In genomic region chr19:57610058-57610475, GRCm38 (mm10) we compare ENCODE assay signal across 8 mouse cellular contexts. TPM values are rescaled to one million over a fixed set of nuclear protein-coding genes. Genes with fewer than 3 reads are reported as not detected.
A peak's percentile ranks its signal among the peaks of the same experiment; 100 is the strongest.
DNase-seq lines count a peak whose midpoint lies in the region; ATAC-seq lines count a peak whose summit lies in the region.

No protein-coding gene starts in this region.

- ATAC-seq in erythroblast, adult 5-6 weeks (replicated peaks; ENCODE audit: low FRiP score, poor library complexity, severe bottlenecking), result no peak
- peak; percentile 45 for ATAC-seq in hindbrain, embryonic 12.5 days (ENCODE audit: low FRiP score)

- WGBS in hindbrain, embryonic 12.5 days, result 1% methylated on average over 21 of the region's 21 CpGs
- under 1% methylated on average over 18 of the region's 21 CpGs for WGBS in macrophage (ENCODE audit: missing documents)

- H3K4me2 ChIP-seq in hindbrain, embryonic 12.5 days (replicated peaks), result peak overlapping the region; percentile 100

- H3K9me3 ChIP-seq in erythroblast, embryonic 14.5 days (ENCODE audit: control insufficient read depth, low read length), result no peaks in the 10 kb centered on the region
- H3K9me3 ChIP-seq in hindbrain, embryonic 12.5 days (replicated peaks), result no peaks in the 10 kb centered on the region

- no peaks in the 10 kb centered on the region for H3K36me3 ChIP-seq in erythroblast, embryonic 14.5 days (ENCODE audit: control insufficient read depth)
- H3K36me3 ChIP-seq in hindbrain, embryonic 12.5 days, result no peaks in the 10 kb centered on the region
- H3K36me3 ChIP-seq in macrophage (ENCODE audit: inconsistent target), result no peaks in the 10 kb centered on the region

- peak overlapping the region; percentile 82 for H3K4me3 ChIP-seq in erythroblast, embryonic 14.5 days (replicated peaks)
- peak overlapping the region; percentile 94 for H3K4me3 ChIP-seq in hindbrain, embryonic 12.5 days
- peak overlapping the region; percentile 36 for H3K4me3 ChIP-seq in macrophage (ENCODE audit: inconsistent target)

- H3K27ac ChIP-seq in hindbrain, embryonic 12.5 days, result peak overlapping the region; percentile 97
- peak overlapping the region; percentile 83 for H3K27ac ChIP-seq in macrophage

- peak overlapping the region; percentile 94 for H3K9ac ChIP-seq in hindbrain, embryonic 12.5 days

- H3K79me2 ChIP-seq in macrophage (ENCODE audit: inconsistent target), result peaks cover 5% of the 10 kb centered on the region; the same call in 1 of the 2 replicates

- DNase-seq in 416B (ENCODE audit: low read depth), result peak; percentile 10
- DNase-seq in embryo, embryonic 10 days (ENCODE audit: low spot score), result peak; percentile 73
- DNase-seq in testis, postnatal 10 days (ENCODE audit: low spot score), result peak; percentile 66
- DNase-seq in spleen, postnatal 36 days (ENCODE audit: low spot score in 2 of 2), result no peak

- peaks cover 38% of the 10 kb centered on the region for H3K27me3 ChIP-seq in erythroblast, embryonic 14.5 days (ENCODE audit: control insufficient read depth)
- no peaks in the 10 kb centered on the region for H3K27me3 ChIP-seq in hindbrain, embryonic 12.5 days

- H3K4me1 ChIP-seq in erythroblast, embryonic 14.5 days (ENCODE audit: control insufficient read depth), result peaks cover 29% of the 10 kb centered on the region
- peaks cover 18% of the 10 kb centered on the region for H3K4me1 ChIP-seq in hindbrain, embryonic 12.5 days

RNA-seq across cellular contexts. Expression of gene Atrnl1, which starts 0.8 kb away (rescaled TPM):
- polyA plus RNA-seq in erythroblast, embryonic 14.5 days (2012), result 0.01 and 0.02 TPM in 2 replicates
- 2.9 and 3.5 TPM in 2 replicates for total RNA-seq in erythroblast, adult 5-6 weeks (2015; ENCODE audit: low replicate concordance)
- total RNA-seq in erythroblast, adult 5-6 weeks (2017; ENCODE audit: low replicate concordance), result 3.1 and 4.2 TPM in 2 replicates
- 12.4 and 13.3 TPM in 2 replicates for polyA plus RNA-seq in hindbrain, embryonic 12.5 days (2016; fragmentation: Nextera tagmentation; extraction: Ambion mirVana)
- total RNA-seq in macrophage (2018; cell fraction: chromatin; rRNA removed), result 100 to 1,000 TPM in 1 of 26 experiments, 10 to 100 TPM in 25; 43.6 to 102 (median 57.2) TPM
- 10 to 100 TPM in 9 of 26 experiments, 1 to 10 TPM in 17; 5.4 to 16.1 (median 9.4) TPM for total RNA-seq in macrophage (2018; cell fraction: cytosol; rRNA removed)
- total RNA-seq in macrophage (2018; cell fraction: nucleus; rRNA removed), result 10 to 100 TPM; 14.7 to 76.1 (median 34.5) TPM
- polyA plus RNA-seq in macrophage (2018), result 1.5 to 11.7 TPM (median 5.7 TPM) in 3 replicates

Comparison
In these comparisons a context has a peak if more than half of its experiments do, and no peak if none do; other contexts are left out.
1. H3K4me3 ChIP-seq: peak in every context shown above with its lines; median percentile 94 in hindbrain, embryonic 12.5 days; 82 in erythroblast, embryonic 14.5 days; 36 in macrophage.
2. DNase-seq: peak in 416B (single experiment), embryo, embryonic 10 days (single experiment) and testis, postnatal 10 days (single experiment); none in spleen, postnatal 36 days (0 of 2).